Mouse (Mus musculus): ENCODE results near the gene Ptprj.
"Not testable (repeated sequence)": the region's sequence is repeated elsewhere in the genome, so short reads cannot be mapped to it uniquely, and the experiment has no call there.

The Ptprj gene

DNA sequence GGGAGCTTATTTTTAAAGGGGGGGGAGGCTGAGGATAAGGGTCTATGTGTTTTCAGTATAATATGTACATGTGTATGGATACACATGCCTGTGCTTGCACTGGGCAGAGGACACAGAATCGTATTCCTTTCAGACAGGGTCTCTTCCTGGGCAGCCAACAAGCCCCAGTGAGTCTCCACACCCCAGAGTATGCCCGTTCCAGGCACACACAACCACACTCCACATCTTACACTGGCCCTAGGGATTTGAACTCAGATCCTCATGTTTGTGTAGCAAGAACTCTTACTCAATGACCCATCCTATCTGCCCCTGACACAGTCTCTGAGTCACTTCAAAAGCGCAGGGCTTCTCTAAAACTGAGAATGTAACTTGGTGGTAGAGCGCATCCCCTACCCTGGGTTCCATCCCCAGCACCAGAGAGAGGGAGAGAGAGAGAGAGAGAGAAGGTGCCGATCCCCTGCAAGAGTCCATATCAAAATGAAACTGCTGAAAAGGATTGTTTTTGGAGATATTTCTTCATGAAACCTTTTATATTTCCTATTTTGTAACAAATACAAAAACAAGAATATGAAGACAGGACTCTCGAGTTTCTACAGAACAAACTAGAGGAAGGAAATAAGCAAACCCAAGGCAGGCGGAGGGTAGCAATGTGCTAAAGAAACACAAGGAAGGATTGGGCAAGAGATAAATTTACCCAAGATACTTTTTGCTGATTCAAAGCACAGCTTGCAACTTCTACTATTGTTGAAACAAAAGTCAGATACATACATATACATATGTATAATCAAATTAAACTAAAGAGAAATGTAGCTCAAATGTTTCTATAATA is 2.8 kb downstream of the Ptprj start:
- DNase-seq (ENCODE audit: low spot score), result no peak

DNA sequence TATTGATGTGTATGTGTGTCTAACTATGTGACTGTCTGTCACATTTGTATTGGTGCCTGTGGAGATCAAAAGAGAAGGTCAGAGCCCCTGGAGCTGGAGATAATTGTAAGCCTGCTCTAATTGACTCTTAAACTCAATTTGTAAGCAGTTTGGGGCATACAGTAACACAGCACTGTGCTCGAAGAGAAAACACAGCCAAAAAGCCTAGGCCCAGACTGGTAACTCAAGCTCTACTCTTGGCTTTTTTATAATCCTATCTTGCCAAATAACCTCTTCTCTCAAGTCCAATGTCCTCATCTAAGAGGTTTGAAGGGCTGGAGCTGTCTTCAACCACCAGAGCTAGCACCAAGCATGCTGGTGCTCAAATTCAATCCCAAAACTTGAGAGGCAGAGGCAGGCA is 3.5 kb downstream of the Ptprj start:
- DNase-seq (ENCODE audit: low spot score), result no peak

DNA sequence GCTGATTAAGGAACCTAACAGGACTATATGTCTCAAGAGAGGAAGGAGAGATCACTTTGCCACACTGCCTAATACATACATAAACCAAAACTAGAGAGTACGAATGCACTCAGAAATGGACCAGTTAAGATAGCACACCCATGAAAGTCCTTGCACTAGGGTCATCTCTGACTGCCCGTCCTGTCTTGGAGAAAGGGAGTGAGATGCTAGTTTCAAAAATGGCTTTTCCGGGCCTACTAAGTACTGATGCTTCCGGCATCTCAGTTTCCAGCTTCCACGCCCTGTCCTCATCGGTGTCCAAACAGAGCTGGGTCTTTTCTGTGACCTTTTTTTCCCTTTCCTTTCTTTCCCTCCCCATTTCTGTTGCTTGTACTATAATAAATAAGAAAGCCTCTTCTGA is 4.0 kb downstream of the Ptprj start:
- DNase-seq (ENCODE audit: low spot score), result no peak

DNA sequence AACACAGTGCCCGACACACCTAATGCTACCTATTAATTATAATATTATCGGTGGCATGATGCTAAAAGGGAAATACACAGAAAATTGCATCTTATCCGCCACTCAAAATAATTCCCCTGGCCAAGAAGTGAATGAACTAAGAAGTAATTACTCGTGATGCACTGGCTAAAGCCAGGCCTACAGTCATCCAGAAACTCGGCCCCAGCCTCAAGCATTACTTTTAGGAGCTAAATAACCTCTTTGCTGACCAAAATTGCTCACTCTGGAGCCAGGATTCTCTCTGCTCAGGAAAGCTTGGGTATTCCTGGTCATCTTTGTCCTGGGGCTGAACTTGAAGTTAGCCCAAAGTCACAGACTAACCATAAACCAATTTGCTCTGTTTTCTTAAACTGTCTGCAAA is 4.7 kb downstream of the Ptprj start:
- no peak for DNase-seq (ENCODE audit: low spot score)

DNA sequence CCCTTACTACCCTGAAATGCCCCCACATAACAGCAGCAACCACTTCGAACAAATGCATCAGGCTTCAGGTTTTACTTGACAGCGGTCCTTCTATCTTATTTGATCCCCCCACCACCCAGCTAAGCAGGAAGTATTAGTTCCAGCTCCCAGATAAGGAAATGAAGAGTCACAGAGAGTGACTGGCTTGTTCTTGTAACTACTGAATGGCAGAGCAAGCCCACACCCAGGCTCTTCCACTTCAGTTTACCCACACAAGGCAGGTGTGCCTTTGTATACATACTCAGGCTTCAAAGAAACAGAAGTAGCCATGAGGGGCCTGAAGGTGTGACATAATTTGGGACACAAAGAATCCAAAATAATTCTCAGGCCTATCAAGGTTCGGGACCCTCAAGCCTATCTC is 5.3 kb downstream of the Ptprj start:
- no peak for DNase-seq (ENCODE audit: low spot score)

DNA sequence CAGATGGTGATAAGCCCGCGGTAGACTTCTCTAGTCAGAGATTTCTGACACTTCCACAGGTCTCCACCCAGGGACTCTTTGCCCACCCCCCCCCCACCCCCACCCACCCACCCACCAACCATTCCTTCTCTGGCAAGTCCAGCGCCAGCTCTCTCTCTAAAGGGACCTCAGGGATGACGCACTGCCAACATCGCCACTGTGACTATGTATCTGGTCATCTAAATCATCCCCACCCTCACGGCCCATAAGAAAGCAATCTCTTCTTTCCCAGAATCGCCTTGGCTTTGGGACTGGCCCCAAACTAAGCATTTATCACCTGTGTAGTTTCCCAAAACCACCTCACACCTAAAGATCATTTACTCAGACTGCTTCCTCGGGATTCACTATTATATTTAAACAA is 5.9 kb downstream of the Ptprj start:
- DNase-seq (ENCODE audit: low spot score), result no peak

DNA sequence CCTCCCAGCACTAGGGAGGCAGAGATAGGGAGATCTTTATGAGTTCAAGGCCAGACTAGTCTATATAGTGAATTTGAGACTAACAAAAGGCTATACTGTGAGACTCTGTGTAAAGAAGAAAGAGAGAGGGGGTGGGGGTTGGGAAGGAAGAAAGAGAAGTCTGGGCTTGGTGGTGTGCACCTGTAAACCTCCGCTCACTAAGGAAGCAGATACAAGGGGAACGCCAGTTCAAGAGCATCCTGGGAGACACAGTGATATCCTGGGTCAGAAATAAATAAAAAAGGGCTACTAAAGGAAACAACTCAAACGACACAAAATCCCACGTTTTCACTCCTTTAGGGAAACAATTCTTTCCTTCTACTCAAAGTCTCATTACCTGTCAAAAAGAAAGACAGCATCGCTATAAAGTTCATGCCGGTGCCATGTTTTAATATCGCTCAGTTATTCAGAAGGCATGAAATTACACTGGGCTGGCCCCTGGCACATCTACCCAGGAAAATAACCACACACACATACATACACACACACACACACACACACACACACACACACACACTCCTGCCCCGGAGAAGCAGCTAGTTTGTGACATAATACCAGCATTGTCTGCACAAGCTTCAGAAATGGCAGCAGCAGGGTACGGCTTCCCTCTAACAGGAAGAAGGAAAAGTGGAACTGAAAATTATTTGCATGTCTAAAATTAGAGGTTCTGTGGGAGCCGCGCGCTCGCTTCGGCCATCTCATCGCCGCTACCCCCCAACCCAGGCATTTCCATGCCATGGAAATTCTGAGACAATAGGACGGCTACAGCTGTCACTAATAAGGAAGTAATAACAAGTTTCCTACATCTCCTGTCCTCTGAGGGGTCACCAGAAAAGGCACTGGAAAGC is 6.6 kb downstream of the Ptprj start:
- peak; percentile 55 for DNase-seq (ENCODE audit: low spot score)

DNA sequence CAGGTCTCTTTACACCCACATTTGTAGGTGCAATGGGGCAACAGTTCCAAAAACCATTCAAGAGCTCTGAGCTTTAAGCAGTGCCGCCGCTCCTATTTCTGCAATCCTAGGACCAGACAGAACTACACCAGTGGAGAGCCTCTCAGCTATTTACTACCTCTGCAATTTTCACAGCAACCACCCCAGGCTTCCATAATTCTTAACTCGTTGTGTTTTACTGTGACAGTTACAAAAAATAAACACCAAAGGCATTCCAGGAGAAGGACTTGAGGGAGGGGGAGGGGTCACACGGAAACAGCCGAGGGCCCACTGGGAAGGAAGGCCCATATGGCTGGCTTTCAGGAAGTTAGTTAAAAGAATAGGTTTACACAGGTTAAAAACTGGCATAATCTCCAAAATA is 8.3 kb downstream of the Ptprj start:
- no peak for DNase-seq (ENCODE audit: low spot score)

DNA sequence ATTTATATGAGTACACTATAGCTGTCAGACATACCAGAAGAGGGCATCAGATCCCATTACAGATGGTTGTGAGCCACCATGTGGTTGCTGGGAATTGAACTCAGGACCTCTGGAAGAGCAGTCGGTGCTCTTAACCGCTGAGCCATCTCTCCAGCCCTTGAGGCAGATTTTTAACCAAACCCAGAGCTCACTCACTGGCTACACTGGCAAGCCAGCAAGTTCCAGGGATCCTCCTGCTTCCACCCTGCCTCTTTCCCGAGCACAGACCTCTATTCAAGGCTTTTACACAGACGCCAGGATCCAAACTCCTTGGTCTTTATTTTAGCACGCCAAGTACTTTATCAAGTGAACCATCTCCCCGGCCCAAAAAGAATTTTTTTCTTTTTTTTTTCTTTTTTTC is 9.0 kb downstream of the Ptprj start:
- not testable (repeated sequence) for DNase-seq (ENCODE audit: low spot score)

DNA sequence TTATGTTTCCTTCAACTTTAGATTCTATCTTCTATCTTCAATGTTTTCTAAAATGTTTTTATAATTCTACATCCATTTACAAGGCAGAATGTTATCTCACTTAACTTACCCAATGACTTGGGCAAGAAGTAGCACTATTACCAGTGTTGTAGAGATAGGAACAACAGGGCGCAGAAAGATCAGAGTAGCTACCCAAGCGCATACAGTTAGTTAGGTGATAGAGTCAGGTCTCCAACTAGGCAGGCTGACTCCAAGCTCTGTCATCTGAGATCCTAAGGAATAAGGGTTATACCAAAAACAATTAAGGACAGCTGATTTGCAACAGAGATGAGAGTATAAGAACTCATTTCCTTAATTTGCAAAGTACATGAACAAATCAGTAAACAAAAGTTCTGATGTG is 9.6 kb downstream of the Ptprj start:
- DNase-seq (ENCODE audit: low spot score), result no peak

DNA sequence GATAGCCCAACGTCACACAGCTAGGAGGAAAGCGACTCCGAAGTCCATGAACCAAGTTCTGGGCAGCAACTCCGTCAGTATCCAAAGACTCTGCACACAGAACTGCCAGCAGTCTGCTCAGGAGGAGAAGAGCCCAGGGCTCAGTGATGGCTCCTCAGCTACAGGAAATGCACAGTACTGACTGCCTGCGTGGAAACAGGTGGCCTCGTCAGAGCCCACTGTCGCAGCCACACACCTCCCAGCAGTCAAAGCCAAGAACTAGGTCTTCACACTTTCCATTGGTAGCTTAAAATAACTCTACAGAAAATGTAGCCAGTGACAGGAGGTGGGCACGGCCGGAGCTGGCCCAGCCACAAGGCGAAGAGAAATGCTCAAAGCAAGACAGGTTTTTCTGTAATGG is 10.2 kb downstream of the Ptprj start:
- DNase-seq (ENCODE audit: low spot score), result no peak

DNA sequence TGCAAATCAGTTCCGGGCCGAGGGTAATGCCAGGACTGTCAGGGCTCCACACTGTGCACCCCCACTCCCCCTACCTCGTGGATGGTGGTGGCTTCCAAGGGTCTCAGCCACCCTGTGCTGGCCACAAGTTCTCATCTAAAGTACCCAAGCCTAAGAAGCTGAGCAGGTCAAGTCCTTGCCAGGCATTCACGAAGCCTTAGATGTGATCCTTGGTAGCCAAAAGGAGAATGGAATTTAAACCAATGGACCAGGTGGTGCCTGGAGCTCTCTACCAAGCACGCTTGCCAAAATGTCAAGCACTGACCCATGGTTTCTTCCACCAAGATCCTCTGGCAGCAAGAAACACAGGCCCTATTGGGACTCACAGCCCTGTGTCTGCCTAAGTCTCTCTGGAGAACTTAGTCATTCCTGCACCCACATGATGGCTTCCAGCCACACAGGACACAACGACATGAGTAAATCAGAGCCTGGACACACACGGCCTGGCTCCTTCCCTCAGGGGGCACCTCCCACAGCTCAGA is 11.4 kb downstream of the Ptprj start:
- no peak for DNase-seq (ENCODE audit: low spot score)

DNA sequence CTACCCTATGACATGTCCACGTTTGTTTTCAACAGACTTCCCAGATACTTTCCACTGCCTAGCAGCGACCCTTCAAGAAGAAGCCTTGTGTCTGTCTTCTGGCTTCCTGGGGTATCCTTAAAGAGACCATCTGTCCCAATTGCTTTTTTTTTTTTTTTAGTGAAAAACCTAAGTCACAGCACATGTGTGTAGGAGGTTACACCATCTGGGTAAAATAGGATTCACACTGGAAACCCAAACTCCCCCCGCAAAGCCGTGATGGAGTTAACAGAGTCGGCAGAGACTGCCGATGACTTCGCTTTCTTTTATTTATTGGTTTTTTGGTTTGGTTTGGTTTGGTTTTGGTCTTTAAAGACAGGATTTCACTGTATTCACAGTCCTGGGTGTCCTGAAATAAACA is 12.4 kb downstream of the Ptprj start:
- DNase-seq (ENCODE audit: low spot score), result peak; percentile 58

DNA sequence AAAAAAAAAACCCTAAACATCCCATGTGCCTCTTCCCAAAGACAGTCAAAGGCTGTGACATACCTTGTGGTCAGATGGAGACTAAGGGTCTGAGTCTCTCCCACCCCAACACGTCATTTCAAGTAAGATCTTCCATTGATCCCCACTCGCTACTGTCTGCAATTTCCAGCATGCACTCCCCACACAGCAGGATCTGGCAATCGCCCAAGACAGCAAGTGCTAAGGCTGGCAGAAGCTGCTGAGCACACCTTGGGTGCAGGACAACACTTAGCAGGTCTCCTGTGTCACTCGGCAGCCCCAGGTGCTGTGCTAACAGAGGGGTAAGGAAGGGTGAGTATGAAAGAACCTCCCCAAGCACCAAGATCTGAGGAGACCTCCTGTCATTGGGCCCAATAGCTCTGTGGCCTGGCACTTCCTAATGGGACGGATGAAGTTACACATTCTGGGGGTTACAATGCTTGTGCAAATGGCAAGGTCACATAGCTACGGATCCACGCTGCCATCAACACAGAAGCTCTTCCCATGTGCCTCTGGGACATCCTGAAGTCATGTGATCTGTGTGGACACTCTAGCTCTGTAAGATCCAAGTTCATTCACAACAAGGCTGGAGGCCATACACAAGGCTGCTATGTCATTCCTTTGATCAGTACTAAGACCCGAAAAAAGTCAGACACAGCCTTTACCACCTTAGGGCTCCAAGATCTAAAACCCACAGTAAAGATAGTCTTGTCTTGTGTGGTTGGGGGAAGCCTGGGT is 13.5 kb downstream of the Ptprj start:
- no peak for DNase-seq (ENCODE audit: low spot score)

DNA sequence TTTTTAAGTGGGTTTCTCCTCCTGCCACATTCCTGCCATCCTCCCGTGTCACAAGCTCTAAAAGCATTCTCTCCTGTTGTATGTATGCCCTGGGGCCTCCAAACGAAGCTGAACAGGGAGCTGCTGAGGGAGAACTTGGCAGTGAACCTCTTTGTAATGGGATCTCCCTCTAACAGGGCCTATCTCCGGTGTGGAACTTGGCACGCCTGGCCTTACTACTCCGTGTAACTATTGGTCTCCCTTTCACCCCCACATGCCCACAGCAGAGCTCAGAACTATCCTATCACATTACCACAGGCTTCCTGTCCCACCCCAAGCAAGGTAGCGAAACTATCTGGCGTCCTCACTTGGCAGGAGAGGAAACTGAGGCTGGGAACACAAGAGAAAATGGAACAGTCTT is 14.4 kb downstream of the Ptprj start:
- no peak for DNase-seq (ENCODE audit: low spot score)

DNA sequence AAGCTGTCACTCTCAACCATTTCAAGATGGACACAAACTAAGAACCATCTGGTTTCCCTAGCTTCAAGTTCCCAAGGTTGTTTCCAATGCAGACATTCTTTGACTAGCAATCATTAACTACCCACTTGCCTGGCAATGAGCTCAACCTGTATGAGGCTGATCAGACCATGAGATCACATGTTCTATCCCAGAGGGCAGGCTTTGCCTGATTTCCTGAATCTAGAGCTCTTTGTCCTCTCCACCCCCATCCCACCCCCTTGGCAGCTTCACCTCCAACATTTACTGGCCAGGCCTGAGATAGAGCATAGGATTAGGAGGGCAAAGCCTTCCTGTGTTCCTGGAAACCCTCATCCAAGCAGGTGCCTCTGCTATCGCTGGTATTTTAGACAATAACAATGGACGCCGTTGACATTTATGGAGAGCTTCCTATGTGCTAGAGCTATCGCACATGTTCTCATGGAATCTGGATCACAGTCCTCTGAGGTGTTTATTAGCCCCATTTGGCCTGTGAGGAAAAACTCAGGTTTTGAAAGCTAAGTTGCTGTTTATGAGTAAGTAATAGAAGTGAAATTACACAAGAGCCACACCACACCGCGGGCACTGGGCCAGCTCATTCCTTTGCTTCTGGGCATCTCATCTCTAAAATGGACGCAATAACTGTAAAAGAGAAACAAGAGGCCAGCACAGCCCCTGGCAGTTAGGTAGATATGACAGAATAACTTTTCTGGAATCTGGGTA is 15.1 kb downstream of the Ptprj start:
- DNase-seq (ENCODE audit: low spot score), result no peak

DNA sequence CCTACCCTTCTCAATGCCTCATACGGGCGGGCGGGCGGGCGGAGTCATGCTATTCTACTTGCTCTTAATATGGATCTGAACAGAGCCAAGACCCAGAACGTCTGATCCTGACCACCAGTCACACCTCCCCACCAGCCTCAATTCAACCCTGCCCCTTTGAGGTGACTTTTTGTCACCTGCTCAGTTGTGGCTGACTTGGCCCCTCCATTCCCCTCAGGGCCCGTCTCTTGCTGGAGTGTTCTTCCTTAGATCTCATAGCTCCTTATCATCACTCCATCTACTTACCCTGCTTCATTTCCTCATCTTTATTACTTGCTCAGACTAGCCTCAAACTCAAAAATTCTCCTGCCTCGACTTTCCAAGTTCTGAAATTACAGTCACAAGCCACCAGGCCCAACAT is 15.9 kb downstream of the Ptprj start:
- DNase-seq (ENCODE audit: low spot score), result no peak

DNA sequence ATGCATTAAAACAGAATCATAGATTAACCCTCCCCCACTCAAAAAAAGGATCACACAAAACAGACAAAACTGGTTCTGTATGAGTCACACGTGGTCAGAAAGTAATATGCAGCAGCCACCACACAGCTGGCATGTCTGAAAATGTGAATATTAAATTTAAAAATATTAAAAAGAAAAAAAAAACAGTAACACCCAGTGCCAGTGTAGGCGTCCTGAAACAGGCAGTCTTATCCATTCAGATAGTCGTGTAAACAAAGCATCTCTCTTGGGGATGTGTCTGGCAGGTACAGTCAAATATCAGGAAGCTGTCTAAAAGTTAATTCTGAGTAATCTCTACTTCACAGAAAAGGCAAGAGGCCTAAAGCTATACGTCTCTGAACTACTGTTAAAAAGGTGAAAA is 17.3 kb downstream of the Ptprj start:
- DNase-seq (ENCODE audit: low spot score), result no peak

DNA sequence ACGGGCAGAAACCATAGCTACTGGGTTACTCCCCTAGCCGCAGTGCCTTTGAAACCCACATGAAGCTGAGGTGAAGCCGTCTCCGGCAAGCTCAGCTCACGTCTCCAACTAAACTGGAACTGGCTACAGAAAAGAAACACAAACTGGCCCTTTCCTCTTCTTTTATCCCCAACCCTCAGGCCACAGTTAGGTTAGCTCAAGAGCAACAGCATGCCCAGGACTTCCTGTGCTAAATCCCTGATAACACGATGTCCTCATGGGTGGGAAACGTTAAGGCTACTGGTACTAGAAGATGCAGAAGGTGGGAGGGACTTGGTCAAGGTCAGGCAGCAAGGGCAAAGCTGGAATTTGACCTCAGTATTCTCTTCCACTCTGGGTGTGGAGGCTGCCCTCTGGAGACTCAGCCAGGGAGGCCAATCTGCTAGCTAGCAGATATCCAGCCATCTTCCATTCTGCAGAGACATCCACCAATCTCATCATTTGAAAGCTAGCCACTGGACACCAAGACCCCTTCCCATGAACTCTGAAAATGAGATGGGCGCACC is 18.2 kb downstream of the Ptprj start:
- DNase-seq (ENCODE audit: low spot score), result no peak

DNA sequence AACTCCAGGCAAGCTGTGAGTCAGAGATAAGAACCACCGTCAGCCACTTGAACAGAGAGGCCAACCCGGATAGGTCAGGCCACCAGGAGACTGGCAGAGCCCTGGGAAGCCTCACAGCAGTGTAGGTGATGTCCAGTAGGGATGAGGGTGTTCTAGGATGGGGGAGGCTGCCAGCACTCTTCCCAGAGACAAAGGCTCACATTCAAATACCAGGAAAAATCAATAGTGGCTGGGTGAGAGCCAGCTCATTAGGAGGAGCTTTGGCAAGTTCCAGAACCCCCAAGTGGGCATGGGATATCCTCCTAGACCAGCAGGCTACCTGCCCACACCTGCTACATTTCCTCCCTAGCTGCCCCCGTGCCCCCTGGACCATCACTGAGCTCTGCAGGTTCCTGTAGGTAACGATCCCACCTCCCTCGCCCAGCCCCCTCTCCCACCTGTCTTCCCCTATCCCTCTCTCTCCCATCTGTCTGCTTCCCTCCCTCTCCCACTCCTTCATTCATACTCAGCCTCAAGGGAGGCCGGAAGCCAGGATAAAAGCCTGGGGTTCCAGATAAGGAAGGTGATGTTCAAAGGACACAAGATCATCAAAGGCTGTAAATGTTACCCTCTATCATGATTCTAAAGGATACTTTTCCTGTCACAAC is 20.1 kb downstream of the Ptprj start:
- DNase-seq (ENCODE audit: low spot score), result no peak

DNA sequence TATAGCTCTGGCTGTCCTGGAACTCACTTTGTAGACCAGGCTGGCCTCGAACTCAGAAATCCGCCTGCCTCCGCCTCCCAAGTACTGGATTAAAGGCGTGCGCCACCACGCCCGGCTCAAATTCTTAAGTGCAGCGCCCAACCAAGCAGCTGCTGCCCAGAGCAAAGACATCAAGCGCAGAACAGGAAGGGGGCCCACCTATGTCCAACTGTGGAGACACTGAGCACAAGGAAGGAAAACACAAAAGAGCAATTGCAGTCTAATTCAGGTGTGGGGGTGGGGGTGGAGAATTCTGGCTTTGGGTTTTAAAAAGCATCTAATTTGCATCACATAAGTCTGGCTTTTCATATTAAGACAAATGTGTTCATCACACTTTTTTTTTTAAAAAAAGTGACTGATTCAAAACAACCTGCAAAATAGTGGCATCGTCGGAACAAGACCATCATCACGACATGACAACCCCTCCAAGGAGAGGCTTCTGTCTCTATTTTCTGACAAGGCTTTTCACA is 20.7 kb downstream of the Ptprj start:
- DNase-seq (ENCODE audit: low spot score), result no peak

Data from layer of hippocampus, adult 11-12 months (tissue).